In genomic region chr15:89146537-89146936, GRCm38 (mm10) we compare ENCODE assay signal across 8 mouse cellular contexts. TPM values are rescaled to one million over a fixed set of nuclear protein-coding genes. Genes with fewer than 3 reads are reported as not detected.
A peak's percentile ranks its signal among the peaks of the same experiment; 100 is the strongest.
DNase-seq lines count a peak whose midpoint lies in the region; ATAC-seq and TF ChIP-seq lines count a peak whose summit lies in the region.
"Had no signal": no experiment of that assay in that cellular context is flagged by ENCODE, and none has a peak within 500 bp of the region (broad histone marks: within the 10 kb centered on the region; RNA-seq: fewer than 3 reads in every experiment).

No protein-coding gene starts in this region.

- H3K4me2 ChIP-seq in limb, embryonic 11.5 days (ENCODE audit: low read depth, severe bottlenecking): peak overlapping the region; percentile 74
- H3K4me2 ChIP-seq in midbrain, embryonic 14.5 days (ENCODE audit: low read length): peak overlapping the region; percentile 79
- peak overlapping the region; percentile 50 for H3K4me2 ChIP-seq in stomach, embryonic 16.5 days (ENCODE audit: low read depth, low read length)

- peaks cover 68% of the 10 kb centered on the region for H3K27me3 ChIP-seq in E14TG2a.4 (ENCODE audit: insufficient read depth, low read length)
- H3K27me3 ChIP-seq in forebrain, embryonic 10.5 days (ENCODE audit: poor library complexity, severe bottlenecking): peaks cover 59% of the 10 kb centered on the region
- H3K27me3 ChIP-seq in limb, embryonic 11.5 days (ENCODE audit: control insufficient read depth, insufficient read depth, low read length): peaks cover 13% of the 10 kb centered on the region; the same call in 1 of the 2 replicates
- no peaks in the 10 kb centered on the region for H3K27me3 ChIP-seq in midbrain, embryonic 14.5 days (ENCODE audit: control insufficient read depth, insufficient read depth, low read length)
- peaks cover 31% of the 10 kb centered on the region for H3K27me3 ChIP-seq in stomach, embryonic 16.5 days (ENCODE audit: control insufficient read depth, insufficient read depth, low read length)

- H3K27ac ChIP-seq in forebrain, embryonic 10.5 days: peak overlapping the region; percentile 75
- no peak overlapping the region for H3K27ac ChIP-seq in limb, embryonic 11.5 days (replicated peaks; ENCODE audit: low read depth, low read length)
- H3K27ac ChIP-seq in midbrain, embryonic 14.5 days (replicated peaks; ENCODE audit: low read depth, low read length): peak overlapping the region; percentile 85
- H3K27ac ChIP-seq in stomach, embryonic 16.5 days (ENCODE audit: low read length): no peak overlapping the region

- TF ChIP-seq CTCF in E14TG2a.4 (conservative IDR thresholded peaks at IDR 0.05; ENCODE audit: low read length): no peak

- peaks cover 35% of the 10 kb centered on the region for H3K36me3 ChIP-seq in E14TG2a.4 (ENCODE audit: insufficient read depth, low read length)
- H3K36me3 ChIP-seq in forebrain, embryonic 10.5 days (replicated peaks): peaks cover 42% of the 10 kb centered on the region
- no peaks in the 10 kb centered on the region for H3K36me3 ChIP-seq in limb, embryonic 11.5 days (ENCODE audit: control insufficient read depth, insufficient read depth, low read length)
- H3K36me3 ChIP-seq in midbrain, embryonic 14.5 days (ENCODE audit: control insufficient read depth, insufficient read depth, low read length): peaks cover 34% of the 10 kb centered on the region
- no peaks in the 10 kb centered on the region for H3K36me3 ChIP-seq in stomach, embryonic 16.5 days (ENCODE audit: control insufficient read depth, insufficient read depth, low read length)

- H3K9ac ChIP-seq in limb, embryonic 11.5 days (ENCODE audit: low read length): peak overlapping the region; percentile 37; the same call in 1 of the 2 replicates
- H3K9ac ChIP-seq in midbrain, embryonic 14.5 days (replicated peaks; ENCODE audit: low read length): peak overlapping the region; percentile 70
- peak overlapping the region; percentile 32; the same call in 1 of the 2 replicates for H3K9ac ChIP-seq in stomach, embryonic 16.5 days (ENCODE audit: low read length)

- WGBS in forebrain, embryonic 10.5 days: 2% methylated on average over 27 of the region's 27 CpGs
- 2% methylated on average over 27 of the region's 27 CpGs for WGBS in limb, embryonic 11.5 days
- WGBS in midbrain, embryonic 14.5 days: 1% methylated on average over 27 of the region's 27 CpGs
- 1% methylated on average over 27 of the region's 27 CpGs for WGBS in stomach, embryonic 16.5 days

- DNase-seq in forebrain, embryonic 10.5 days (ENCODE audit: extremely low spot score, low spot score): peak; percentile 54
- peak; percentile 82 for DNase-seq in induced T-regulatory cell, adult 2 months (ENCODE audit: low read depth)
- peak; percentile 77 for DNase-seq in limb, embryonic 11.5 days (ENCODE audit: low spot score)
- DNase-seq in midbrain, embryonic 14.5 days: peak; percentile 74

- H3K9me3 ChIP-seq in E14TG2a.4 (ENCODE audit: low read length): no peaks in the 10 kb centered on the region
- no peaks in the 10 kb centered on the region for H3K9me3 ChIP-seq in forebrain, embryonic 10.5 days
- H3K9me3 ChIP-seq in limb, embryonic 11.5 days (ENCODE audit: control insufficient read depth, low read length): no peaks in the 10 kb centered on the region
- H3K9me3 ChIP-seq in midbrain, embryonic 14.5 days (ENCODE audit: control insufficient read depth, low read length): no peaks in the 10 kb centered on the region
- no peaks in the 10 kb centered on the region for H3K9me3 ChIP-seq in stomach, embryonic 16.5 days (replicated peaks; ENCODE audit: control insufficient read depth, low read length)

- peak overlapping the region; percentile 71 for H3K4me3 ChIP-seq in E14TG2a.4 (replicated peaks; ENCODE audit: low read length)
- peak overlapping the region; percentile 84 for H3K4me3 ChIP-seq in forebrain, embryonic 10.5 days
- peak overlapping the region; percentile 24 for H3K4me3 ChIP-seq in limb, embryonic 11.5 days (ENCODE audit: low read depth, low read length)
- peak overlapping the region; percentile 73 for H3K4me3 ChIP-seq in midbrain, embryonic 14.5 days (replicated peaks; ENCODE audit: low read depth, low read length)
- peak overlapping the region; percentile 27 for H3K4me3 ChIP-seq in stomach, embryonic 16.5 days (replicated peaks; ENCODE audit: low read length)
- H3K4me3 ChIP-seq: erythroblast, embryonic 14.5 days had no signal

- H3K4me1 ChIP-seq in E14TG2a.4 (replicated peaks; ENCODE audit: low read depth, low read length): peaks cover 60% of the 10 kb centered on the region
- H3K4me1 ChIP-seq in forebrain, embryonic 10.5 days: peaks cover 68% of the 10 kb centered on the region
- peaks cover 16% of the 10 kb centered on the region for H3K4me1 ChIP-seq in limb, embryonic 11.5 days (ENCODE audit: control insufficient read depth, insufficient read depth, low read length)
- peaks cover 33% of the 10 kb centered on the region for H3K4me1 ChIP-seq in midbrain, embryonic 14.5 days (ENCODE audit: control insufficient read depth, insufficient read depth, low read length)
- H3K4me1 ChIP-seq in stomach, embryonic 16.5 days (ENCODE audit: control insufficient read depth, insufficient read depth, low read length): peaks cover 17% of the 10 kb centered on the region

- ATAC-seq in activated CD4-positive, CD25-positive, alpha-beta regulatory T cell, adult 4 months: peak; percentile 22
- ATAC-seq in limb, embryonic 11.5 days (ENCODE audit: insufficient number of reproducible peaks, low FRiP score, low TSS enrichment, low read depth): 0 out of 2 replicates have a peak, but pooled peaks have one; percentile 32
- ATAC-seq in midbrain, embryonic 14.5 days (ENCODE audit: low FRiP score, low TSS enrichment): no peak
- peak; percentile 41; the same call in 1 of the 2 replicates for ATAC-seq in stomach, embryonic 16.5 days (ENCODE audit: insufficient read depth, low FRiP score)

RNA-seq across cellular contexts. Expression of gene Mapk11, which starts 2.9 kb away (rescaled TPM):
- 10 to 100 TPM; 21.2 to 22.5 TPM for polyA plus RNA-seq in activated CD4-positive, CD25-positive, alpha-beta regulatory T cell, adult 4 months (2017; shearing (Covaris generic))
- 35.7 and 36.3 TPM in 2 replicates for polyA plus RNA-seq in forebrain, embryonic 10.5 days (2016; fragmentation: Nextera tagmentation; extraction: Ambion mirVana)
- 15.3 and 16.6 TPM in 2 replicates for polyA plus RNA-seq in limb, embryonic 11.5 days (2014; fragmentation: Nextera tagmentation; extraction: Ambion mirVana)
- polyA plus RNA-seq in midbrain, embryonic 14.5 days (2014; fragmentation: Nextera tagmentation; extraction: Ambion mirVana): 23.7 and 27.9 TPM in 2 replicates
- 5.1 and 6.0 TPM in 2 replicates for polyA plus RNA-seq in stomach, embryonic 16.5 days (2015; fragmentation: Nextera tagmentation; extraction: Ambion mirVana)
- polyA plus RNA-seq: erythroblast, embryonic 14.5 days had no signal

RNA-seq across cellular contexts. Expression of gene Mapk12, which starts 6.0 kb away (rescaled TPM):
- 1 to 10 TPM; 1.1 to 2.1 TPM for polyA plus RNA-seq in activated CD4-positive, CD25-positive, alpha-beta regulatory T cell, adult 4 months (2017; shearing (Covaris generic))
- polyA plus RNA-seq in forebrain, embryonic 10.5 days (2016; fragmentation: Nextera tagmentation; extraction: Ambion mirVana): 34.9 and 38.4 TPM in 2 replicates
- polyA plus RNA-seq in limb, embryonic 11.5 days (2014; fragmentation: Nextera tagmentation; extraction: Ambion mirVana): 14.3 and 15.2 TPM in 2 replicates
- polyA plus RNA-seq in midbrain, embryonic 14.5 days (2014; fragmentation: Nextera tagmentation; extraction: Ambion mirVana): 4.1 and 4.6 TPM in 2 replicates
- 3.6 and 6.0 TPM in 2 replicates for polyA plus RNA-seq in stomach, embryonic 16.5 days (2015; fragmentation: Nextera tagmentation; extraction: Ambion mirVana)

RNA-seq across cellular contexts. Expression of gene Hdac10, which starts 18.0 kb away (rescaled TPM):
- polyA plus RNA-seq in activated CD4-positive, CD25-positive, alpha-beta regulatory T cell, adult 4 months (2017; shearing (Covaris generic)): 10 to 100 TPM; 14.3 to 16.1 TPM
- 15.0 and 16.5 TPM in 2 replicates for polyA plus RNA-seq in forebrain, embryonic 10.5 days (2016; fragmentation: Nextera tagmentation; extraction: Ambion mirVana)
- 9.1 and 9.8 TPM in 2 replicates for polyA plus RNA-seq in limb, embryonic 11.5 days (2014; fragmentation: Nextera tagmentation; extraction: Ambion mirVana)
- 18.2 and 20.3 TPM in 2 replicates for polyA plus RNA-seq in midbrain, embryonic 14.5 days (2014; fragmentation: Nextera tagmentation; extraction: Ambion mirVana)
- 23.7 and 26.0 TPM in 2 replicates for polyA plus RNA-seq in stomach, embryonic 16.5 days (2015; fragmentation: Nextera tagmentation; extraction: Ambion mirVana)

RNA-seq across cellular contexts. Expression of gene Tubgcp6, which starts 23.6 kb away (rescaled TPM):
- polyA plus RNA-seq in activated CD4-positive, CD25-positive, alpha-beta regulatory T cell, adult 4 months (2017; shearing (Covaris generic)): 10 to 100 TPM; 12.6 to 13.2 TPM
- 25.7 and 26.5 TPM in 2 replicates for polyA plus RNA-seq in forebrain, embryonic 10.5 days (2016; fragmentation: Nextera tagmentation; extraction: Ambion mirVana)
- polyA plus RNA-seq in limb, embryonic 11.5 days (2014; fragmentation: Nextera tagmentation; extraction: Ambion mirVana): 22.6 and 23.5 TPM in 2 replicates
- polyA plus RNA-seq in midbrain, embryonic 14.5 days (2014; fragmentation: Nextera tagmentation; extraction: Ambion mirVana): 18.0 and 18.2 TPM in 2 replicates
- polyA plus RNA-seq in stomach, embryonic 16.5 days (2015; fragmentation: Nextera tagmentation; extraction: Ambion mirVana): 13.2 and 13.5 TPM in 2 replicates

RNA-seq across cellular contexts. Expression of gene Plxnb2, which starts 34.1 kb away (rescaled TPM):
- 1 to 10 TPM; 1.0 to 2.1 TPM for polyA plus RNA-seq in activated CD4-positive, CD25-positive, alpha-beta regulatory T cell, adult 4 months (2017; shearing (Covaris generic))
- 144 and 155 TPM in 2 replicates for polyA plus RNA-seq in forebrain, embryonic 10.5 days (2016; fragmentation: Nextera tagmentation; extraction: Ambion mirVana)
- 122 and 125 TPM in 2 replicates for polyA plus RNA-seq in limb, embryonic 11.5 days (2014; fragmentation: Nextera tagmentation; extraction: Ambion mirVana)
- polyA plus RNA-seq in midbrain, embryonic 14.5 days (2014; fragmentation: Nextera tagmentation; extraction: Ambion mirVana): 86.4 and 107 TPM in 2 replicates
- 153 and 178 TPM in 2 replicates for polyA plus RNA-seq in stomach, embryonic 16.5 days (2015; fragmentation: Nextera tagmentation; extraction: Ambion mirVana)

Comparison
In these comparisons a context has a peak if more than half of its experiments do, and no peak if none do; other contexts are left out.
1. H3K4me3 ChIP-seq: peak in every context shown above with its lines; median percentile 84 in forebrain, embryonic 10.5 days; 73 in midbrain, embryonic 14.5 days; 71 in E14TG2a.4; 27 in stomach, embryonic 16.5 days; 24 in limb, embryonic 11.5 days.
2. H3K27ac ChIP-seq: peak in forebrain, embryonic 10.5 days (single experiment) and midbrain, embryonic 14.5 days (single experiment); none in limb, embryonic 11.5 days (single experiment) and stomach, embryonic 16.5 days (single experiment).
3. Peak in every context shown above with its lines, with median percentiles within 50 percentile points of each other: DNase-seq, H3K4me2 ChIP-seq and H3K9ac ChIP-seq.